Mouse (Mus musculus) C2C12 (cell line): ENCODE measurements at regions not wholly inside any gene's neighbourhood (a gene's known extent, or its start where the extent isn't known, plus 50 kb on each side); places are given as distances from the start of the nearest gene placed in this dataset.

Source experiments
- CEBPB ChIP-seq: IDR thresholded peaks from one replicate; pipeline ENCODE4 v1.6.1; 2011; ENCODE audit warnings: low read depth, mild to moderate bottlenecking, control low read depth, moderate library complexity
- CTCF ChIP-seq: IDR thresholded peaks from one replicate; pipeline ENCODE4 v1.5.1; 2011; ENCODE audit not compliant: control insufficient read depth, insufficient read depth, insufficient read length
- FOSL1 ChIP-seq: IDR thresholded peaks from one replicate; pipeline ENCODE4 v1.8.0; 2011; ENCODE audit warnings: mild to moderate bottlenecking, low read length; ENCODE audit not compliant: poor library complexity, insufficient read depth, severe bottlenecking
- MAX ChIP-seq: IDR thresholded peaks from one replicate; pipeline ENCODE4 v1.6.1; 2011; ENCODE audit warnings: mild to moderate bottlenecking, control low read depth
- MYOD1 ChIP-seq: IDR thresholded peaks from one replicate; pipeline ENCODE4 v1.6.1; 2011; ENCODE audit warnings: low read depth; ENCODE audit not compliant: control insufficient read depth, insufficient read length
- MYOG ChIP-seq: IDR thresholded peaks from one replicate; pipeline ENCODE4 v1.6.1; 2011; ENCODE audit not compliant: control insufficient read depth, insufficient read length; ENCODE audit errors: extremely low read depth
- USF1 ChIP-seq: IDR thresholded peaks from one replicate; pipeline ENCODE4 v1.6.1; 2011; ENCODE audit warnings: low read depth, mild to moderate bottlenecking, control low read depth, moderate library complexity

DNA sequence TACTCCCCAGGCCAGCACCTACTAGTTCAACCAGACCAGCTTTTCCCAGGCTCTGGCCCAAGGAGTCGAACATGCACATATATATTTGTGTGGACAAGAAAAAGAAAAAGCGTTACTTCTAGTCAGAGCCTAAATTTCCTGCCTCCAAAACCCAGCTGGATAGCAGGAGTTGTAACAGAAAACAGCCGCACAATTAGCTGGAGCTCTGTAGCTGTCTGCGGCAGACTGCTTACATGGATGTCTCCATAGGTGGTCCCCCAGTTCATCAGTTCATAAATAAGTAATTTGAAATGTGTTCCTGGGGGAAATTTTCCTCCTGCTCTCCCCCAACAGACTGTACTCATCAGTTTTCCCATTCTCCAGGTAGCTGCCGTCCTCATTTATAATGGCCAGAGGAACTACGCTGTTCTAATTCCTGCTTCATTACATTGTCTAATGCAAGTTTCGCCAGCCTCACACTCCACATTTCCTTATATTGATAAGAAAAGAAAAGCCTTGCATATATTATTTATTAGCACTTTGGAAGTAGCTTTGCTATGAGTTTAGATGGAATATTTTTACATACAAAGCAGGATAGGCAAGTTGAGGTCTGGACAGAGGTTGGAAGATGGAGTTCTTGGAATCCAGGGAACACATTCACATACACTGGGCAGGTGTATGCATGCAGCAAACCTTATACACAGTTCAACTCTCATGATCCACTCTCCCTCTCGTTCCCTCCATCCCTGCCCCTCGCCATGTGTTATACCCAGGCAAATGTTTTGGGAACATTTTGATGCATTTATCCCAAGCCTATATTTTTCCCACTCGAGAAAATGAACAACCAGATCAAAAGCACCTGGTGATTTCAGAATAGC is 337.2 kb upstream of the Clint1 start:
- TF ChIP-seq FOSL1 (no peak), CTCF (no peak), MAX (no peak), USF1 (no peak), CEBPB (no peak), MYOD1 (no peak), MYOG (no peak)
